ENCODE assay signal across 29 mouse cellular contexts in the genomic region with DNA sequence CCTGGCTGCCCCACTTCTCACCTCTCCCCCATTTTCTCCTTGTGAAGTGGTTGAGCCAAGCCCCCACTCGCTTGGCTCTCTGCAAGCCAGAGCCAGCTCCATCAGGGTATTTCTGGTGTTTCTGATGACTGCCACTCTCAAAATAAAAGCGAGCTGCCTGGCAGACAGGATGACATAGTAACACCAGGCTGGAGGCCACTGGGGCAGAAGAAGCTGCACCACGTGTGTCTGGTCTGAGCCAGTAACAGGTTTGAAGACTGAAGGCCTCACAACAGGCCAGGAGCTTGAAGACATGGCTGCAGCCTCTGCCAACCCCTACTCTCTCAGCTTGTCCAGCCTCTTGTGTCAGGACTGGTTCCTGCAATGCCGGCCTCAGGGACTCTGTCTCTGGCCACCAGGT. TPM values are rescaled to one million over a fixed set of nuclear protein-coding genes. Genes with fewer than 3 reads are reported as not detected.
DNase-seq lines count a peak whose midpoint lies in the region; ATAC-seq and TF ChIP-seq lines count a peak whose summit lies in the region.
"Had no signal": no experiment of that assay in that cellular context is flagged by ENCODE, and none has a peak within 500 bp of the region (broad histone marks: within the 10 kb centered on the region; RNA-seq: fewer than 3 reads in every experiment).

No protein-coding gene starts in this region.

- H3K27ac ChIP-seq in midbrain, embryonic 10.5 days (replicated peaks) = peak overlapping the region; percentile 49; the same call in 1 of the 2 replicates
- H3K27ac ChIP-seq in midbrain, postnatal 0 days (ENCODE audit: low read depth, low read length) = no peak overlapping the region
- peak overlapping the region; percentile 3; the same call in 1 of the 2 replicates for H3K27ac ChIP-seq in forebrain, postnatal 0 days (ENCODE audit: low read depth, low read length)
- H3K27ac ChIP-seq in neural tube, embryonic 12.5 days = 0 out of 2 replicates have a peak overlapping the region, but pooled peaks have one; percentile 13
- H3K27ac ChIP-seq: embryonic facial prominence, embryonic 15.5 days; intestine, embryonic 15.5 days; limb, embryonic 13.5 days; liver, embryonic 13.5 days had no signal

- H3K9ac ChIP-seq in midbrain, postnatal 0 days (replicated peaks; ENCODE audit: low read length, poor library complexity, severe bottlenecking) = no peak overlapping the region
- no peak overlapping the region for H3K9ac ChIP-seq in forebrain, postnatal 0 days
- no peak overlapping the region for H3K9ac ChIP-seq in neural tube, embryonic 12.5 days
- H3K9ac ChIP-seq: embryonic facial prominence, embryonic 15.5 days; intestine, embryonic 15.5 days; limb, embryonic 13.5 days; liver, embryonic 13.5 days; lung, embryonic 14.5 days had no signal

- H3K4me1 ChIP-seq in midbrain, embryonic 10.5 days = peaks cover 24% of the 10 kb centered on the region
- H3K4me1 ChIP-seq in midbrain, postnatal 0 days (ENCODE audit: insufficient read depth, low read length) = peaks cover 26% of the 10 kb centered on the region; the same call in 1 of the 2 replicates
- H3K4me1 ChIP-seq in forebrain, postnatal 0 days (ENCODE audit: insufficient read depth) = peaks cover 11% of the 10 kb centered on the region
- peaks cover 51% of the 10 kb centered on the region for H3K4me1 ChIP-seq in neural tube, embryonic 12.5 days
- H3K4me1 ChIP-seq: embryonic facial prominence, embryonic 15.5 days had no signal

- H3K4me3 ChIP-seq in midbrain, embryonic 10.5 days = no peak overlapping the region
- no peak overlapping the region for H3K4me3 ChIP-seq in midbrain, postnatal 0 days (ENCODE audit: low read depth, low read length)
- H3K4me3 ChIP-seq in forebrain, postnatal 0 days (ENCODE audit: low read depth, low read length) = no peak overlapping the region
- H3K4me3 ChIP-seq in neural tube, embryonic 12.5 days = no peak overlapping the region
- H3K4me3 ChIP-seq: embryonic facial prominence, embryonic 15.5 days; intestine, embryonic 15.5 days; limb, embryonic 13.5 days; liver, embryonic 13.5 days; myocyte had no signal

- 80% methylated on average over 4 of the region's 4 CpGs for WGBS in midbrain, embryonic 10.5 days
- 86% methylated on average over 4 of the region's 4 CpGs for WGBS in midbrain, postnatal 0 days
- WGBS in forebrain, postnatal 0 days = 77% methylated on average over 4 of the region's 4 CpGs
- WGBS in neural tube, embryonic 12.5 days = 71% methylated on average over 4 of the region's 4 CpGs

- ATAC-seq in midbrain, postnatal 0 days (ENCODE audit: low FRiP score) = no peak
- ATAC-seq in forebrain, postnatal 0 days = no peak
- ATAC-seq in neural tube, embryonic 12.5 days (ENCODE audit: low FRiP score, low read depth) = no peak
- ATAC-seq: intestine, embryonic 15.5 days had no signal

- H3K9me3 ChIP-seq in midbrain, embryonic 10.5 days (replicated peaks) = no peaks in the 10 kb centered on the region
- no peaks in the 10 kb centered on the region for H3K9me3 ChIP-seq in midbrain, postnatal 0 days (ENCODE audit: low read length)
- no peaks in the 10 kb centered on the region for H3K9me3 ChIP-seq in forebrain, postnatal 0 days (ENCODE audit: low read length)
- no peaks in the 10 kb centered on the region for H3K9me3 ChIP-seq in neural tube, embryonic 12.5 days
- H3K9me3 ChIP-seq: embryonic facial prominence, embryonic 15.5 days; G1E; intestine, embryonic 15.5 days; limb, embryonic 13.5 days; liver, embryonic 13.5 days had no signal

- intact Hi-C loops in left cerebral cortex, postnatal 14 days (cut with DNase I) = no loop called here

- peak; percentile 38 for DNase-seq in gastrocnemius, adult 18-20 months (ENCODE audit: low spot score)
- DNase-seq in gastrocnemius, postnatal 4 days (ENCODE audit: low spot score in 2 of 2) = no peak
- no peak for DNase-seq in midbrain, embryonic 10.5 days (ENCODE audit: low spot score)
- no peak for DNase-seq in midbrain, postnatal 0 days (ENCODE audit: low spot score)
- no peak for DNase-seq in forebrain, postnatal 0 days
- DNase-seq in layer of hippocampus, postnatal 10 days (ENCODE audit: low spot score in 2 of 2) = no peak
- no peak for DNase-seq in left cerebral cortex, postnatal 14 days (ENCODE audit: low spot score in 2 of 2)
- DNase-seq: adrenal gland, postnatal 14 days; cerebellum, adult 11 months; cerebellum, postnatal 14 days; embryo, embryonic 11 days; liver, embryonic 13.5 days; lung, embryonic 14.5 days; lung, postnatal 4 days; spleen, adult 18-20 months; thymus, postnatal 25 days had no signal

- no peak overlapping the region for H3K4me2 ChIP-seq in midbrain, postnatal 0 days (ENCODE audit: low read depth, low read length, poor library complexity, severe bottlenecking)
- no peak overlapping the region for H3K4me2 ChIP-seq in forebrain, postnatal 0 days (ENCODE audit: low read depth)
- H3K4me2 ChIP-seq in neural tube, embryonic 12.5 days (replicated peaks) = no peak overlapping the region
- H3K4me2 ChIP-seq: embryonic facial prominence, embryonic 15.5 days; heart, embryonic 11.5 days; intestine, embryonic 15.5 days; limb, embryonic 13.5 days; liver, embryonic 13.5 days; lung, embryonic 14.5 days had no signal

- peaks cover 13% of the 10 kb centered on the region for H3K27me3 ChIP-seq in midbrain, embryonic 10.5 days (ENCODE audit: low read depth, poor library complexity, severe bottlenecking)
- no peaks in the 10 kb centered on the region for H3K27me3 ChIP-seq in midbrain, postnatal 0 days (ENCODE audit: insufficient read depth, low read length)
- H3K27me3 ChIP-seq in forebrain, postnatal 0 days (ENCODE audit: insufficient read depth, low read length) = no peaks in the 10 kb centered on the region
- H3K27me3 ChIP-seq in neural tube, embryonic 12.5 days (replicated peaks) = no peaks in the 10 kb centered on the region
- H3K27me3 ChIP-seq: intestine, embryonic 15.5 days had no signal

- H3K36me3 ChIP-seq in midbrain, embryonic 10.5 days = peaks cover 10% of the 10 kb centered on the region; the same call in 1 of the 2 replicates
- peaks cover 56% of the 10 kb centered on the region for H3K36me3 ChIP-seq in midbrain, postnatal 0 days (ENCODE audit: insufficient read depth, low read length)
- peaks cover 78% of the 10 kb centered on the region for H3K36me3 ChIP-seq in forebrain, postnatal 0 days (ENCODE audit: insufficient read depth)
- peaks cover 38% of the 10 kb centered on the region for H3K36me3 ChIP-seq in neural tube, embryonic 12.5 days
- H3K36me3 ChIP-seq: G1E; intestine, embryonic 15.5 days; limb, embryonic 13.5 days; liver, embryonic 13.5 days had no signal

- no peak for TF ChIP-seq CTCF in midbrain, postnatal 0 days (IDR thresholded peaks at IDR 0.05)
- no peak for TF ChIP-seq CTCF in forebrain, postnatal 0 days (IDR thresholded peaks at IDR 0.05; ENCODE audit: low read depth)

RNA-seq across cellular contexts. Expression of gene Fam20c, which starts 8.0 kb away (rescaled TPM):
- 10 to 100 TPM; 22.4 to 24.6 TPM for total RNA-seq in gastrocnemius, adult 18-20 months (2021)
- total RNA-seq in gastrocnemius, postnatal 4 days (2021) = 10 to 100 TPM; 27.9 to 28.9 TPM
- polyA plus RNA-seq in midbrain, embryonic 10.5 days (2016; fragmentation: Nextera tagmentation; extraction: Ambion mirVana) = 7.0 and 9.5 TPM in 2 replicates
- 85.7 and 106 TPM in 2 replicates for total RNA-seq in midbrain, postnatal 0 days (2014; rRNA removed)
- polyA plus RNA-seq in midbrain, postnatal 0 days (2015; fragmentation: Nextera tagmentation; extraction: Ambion mirVana) = 51.6 and 52.7 TPM in 2 replicates
- total RNA-seq in forebrain, postnatal 0 days (2014; rRNA removed) = 69.5 and 81.7 TPM in 2 replicates
- polyA plus RNA-seq in forebrain, postnatal 0 days (2015; fragmentation: Nextera tagmentation; extraction: Ambion mirVana) = 47.9 and 50.0 TPM in 2 replicates
- 46.9 and 51.9 TPM in 2 replicates for polyA plus RNA-seq in neural tube, embryonic 12.5 days (2016; fragmentation: Nextera tagmentation; extraction: Ambion mirVana)
- total RNA-seq in layer of hippocampus, postnatal 10 days (2021) = 10 to 100 TPM; 49.9 to 51.5 TPM
- 10 to 100 TPM; 37.9 to 42.1 TPM for total RNA-seq in left cerebral cortex, postnatal 14 days (2021)
- polyA plus RNA-seq: G1E had no signal

RNA-seq across cellular contexts. Expression of gene Gm5294, which starts 57.5 kb away (rescaled TPM):
- total RNA-seq in gastrocnemius, adult 18-20 months (2021) = not detected
- total RNA-seq in gastrocnemius, postnatal 4 days (2021) = not detected
- not detected in 2 replicates for polyA plus RNA-seq in midbrain, embryonic 10.5 days (2016; fragmentation: Nextera tagmentation; extraction: Ambion mirVana)
- not detected in 2 replicates for total RNA-seq in midbrain, postnatal 0 days (2014; rRNA removed)
- 0.25 TPM in 1 of 2 replicates, not detected in the other for polyA plus RNA-seq in midbrain, postnatal 0 days (2015; fragmentation: Nextera tagmentation; extraction: Ambion mirVana)
- not detected in 2 replicates for total RNA-seq in forebrain, postnatal 0 days (2014; rRNA removed)
- 0.23 TPM in 1 of 2 replicates, not detected in the other for polyA plus RNA-seq in forebrain, postnatal 0 days (2015; fragmentation: Nextera tagmentation; extraction: Ambion mirVana)
- polyA plus RNA-seq in neural tube, embryonic 12.5 days (2016; fragmentation: Nextera tagmentation; extraction: Ambion mirVana) = not detected in 2 replicates
- not detected for total RNA-seq in layer of hippocampus, postnatal 10 days (2021)
- total RNA-seq in left cerebral cortex, postnatal 14 days (2021) = not detected
- total RNA-seq: adrenal gland, postnatal 14 days; G1E; gastrocnemius, adult 8-10 months; heart, postnatal 25 days; layer of hippocampus, postnatal 14 days; left cerebral cortex, postnatal 10 days had no signal
- polyA plus RNA-seq: embryonic facial prominence, embryonic 15.5 days; G1E; heart, embryonic 11.5 days; intestine, embryonic 15.5 days; kidney, embryonic 16.5 days; large intestine, adult 2 months; limb, embryonic 13.5 days; liver, embryonic 13.5 days; lung, embryonic 14.5 days; myocyte had no signal
